Mouse (Mus musculus) CD4-positive helper T cell, adult 2 months (primary cell): Measurements from ENCODE around the gene Scyl2.

Experiments used
- DNase-seq: peaks from one replicate; pipeline ENCODE4 v3.0.0-alpha.2; 2012; ENCODE audit warnings: low read depth, missing footprints, low spot score

Scyl2 gene

DNA sequence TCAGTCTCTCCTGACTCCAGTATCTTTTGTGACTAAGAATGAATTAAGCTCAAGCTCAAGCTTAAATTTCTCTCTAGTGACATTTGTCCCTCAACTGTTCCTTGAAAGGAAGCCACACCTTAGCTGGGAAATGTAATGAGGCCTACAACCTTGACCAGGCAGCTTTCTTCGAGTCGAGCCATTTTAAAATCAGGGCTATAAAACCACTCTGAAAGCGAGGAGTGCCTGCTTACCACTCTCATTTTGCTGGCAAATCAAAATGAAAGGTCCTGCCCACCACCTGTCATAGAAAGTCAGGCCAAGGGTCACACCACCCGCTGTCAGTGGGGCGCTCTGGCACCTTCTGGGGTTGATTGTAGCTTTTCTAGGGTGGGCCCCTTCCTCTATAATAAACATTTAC lies 90.2 kb downstream of the Scyl2 start:
- DNase-seq = no peak

GRCm38 (mm10) chr10:89595514-89595913 lies 90.6 kb downstream of the Scyl2 start:
- DNase-seq = no peak

- DNase-seq = no peak
Measured at GRCm38 (mm10) chr10:89594309-89594708, 91.8 kb downstream of the Scyl2 start.

DNA sequence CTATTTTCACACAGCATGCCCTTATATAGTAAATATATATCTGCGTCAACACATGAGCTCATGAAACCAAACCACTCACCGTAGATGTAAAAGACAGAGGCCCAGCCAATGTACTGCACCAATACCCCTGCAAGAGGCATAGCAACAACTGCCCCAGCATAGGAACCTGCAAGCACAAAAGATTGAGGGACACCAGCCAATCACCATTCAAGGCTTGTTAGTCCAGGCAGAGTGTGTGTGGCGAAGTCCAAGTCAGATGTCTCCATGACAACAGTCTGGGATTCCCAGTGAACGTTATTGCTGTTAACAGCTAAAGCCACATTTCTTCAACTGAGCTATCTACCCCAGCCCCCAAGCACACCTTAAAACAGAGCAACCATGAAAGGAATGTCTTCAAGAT lies 93.3 kb downstream of the Scyl2 start:
- no peak for DNase-seq

- DNase-seq = peak; percentile 12
Measured at GRCm38 (mm10) chr10:89589877-89590276, 96.2 kb downstream of the Scyl2 start.
